Mouse (Mus musculus): ENCODE results near the gene Ranbp10. TPM values are rescaled to one million over a fixed set of nuclear protein-coding genes. Genes with fewer than 3 reads are reported as not detected.
A peak's percentile ranks its signal among the peaks of the same experiment; 100 is the strongest.

Ranbp10 gene
- 23.9 and 32.1 TPM in 2 replicates for polyA plus RNA-seq (2012)

DNA sequence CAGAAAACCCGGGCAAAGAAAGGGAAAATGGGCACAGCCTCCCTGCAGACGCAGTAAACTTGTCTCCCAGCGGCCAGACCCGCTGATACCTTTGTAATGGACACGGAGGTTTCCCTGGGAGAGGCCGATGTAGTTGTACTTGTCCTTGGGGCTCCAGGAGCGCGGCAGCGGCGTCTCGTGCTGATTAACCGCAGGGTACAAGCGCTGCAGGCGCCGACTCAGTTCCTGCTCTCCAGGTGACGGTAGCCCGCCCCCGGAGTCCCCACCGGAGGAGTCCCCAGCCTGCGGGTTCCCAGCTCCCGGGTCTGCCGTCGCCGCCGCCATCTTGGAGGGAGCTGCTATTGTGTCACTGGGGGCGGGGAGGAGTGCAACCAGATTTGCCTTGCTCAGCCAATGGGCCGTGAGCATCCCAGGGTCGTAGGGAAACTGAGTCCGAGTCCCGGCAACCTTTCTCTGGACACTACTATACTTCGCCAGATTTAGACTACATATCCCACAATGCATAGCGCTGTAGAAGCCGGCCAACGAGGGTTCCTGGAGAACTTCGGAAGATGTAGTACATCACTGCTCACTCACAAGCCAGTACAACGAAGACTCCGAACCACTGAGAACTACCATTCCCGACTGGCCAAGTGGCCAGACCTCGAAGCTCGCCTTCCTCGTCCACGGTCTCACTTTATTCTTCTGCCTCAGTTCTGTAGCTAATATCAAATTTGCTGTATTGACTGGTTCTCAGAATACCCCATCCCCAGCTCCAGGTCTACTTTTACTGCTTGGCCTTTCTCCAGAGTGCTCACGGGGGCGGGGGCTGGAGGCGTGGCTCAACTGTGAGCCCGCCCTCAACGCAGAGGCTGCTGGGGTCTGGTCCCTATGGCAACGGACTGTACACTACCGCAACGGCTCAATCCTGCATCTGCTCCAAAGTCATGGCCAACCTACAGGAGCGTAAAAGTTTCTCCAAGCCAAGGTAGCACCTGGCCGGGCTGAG is at the start of gene Ranbp10, which contains the start of gene Tsnaxip1:
Gene Ranbp10 (minus strand): TSS at position 490 of the 988 bp plus-strand sequence.
Gene Tsnaxip1 (plus strand): TSS at position 871 of the 988 bp plus-strand sequence.
- TF ChIP-seq GATA1 (IDR thresholded peaks at IDR 0.05; ENCODE audit: low read length) = no peak

DNA sequence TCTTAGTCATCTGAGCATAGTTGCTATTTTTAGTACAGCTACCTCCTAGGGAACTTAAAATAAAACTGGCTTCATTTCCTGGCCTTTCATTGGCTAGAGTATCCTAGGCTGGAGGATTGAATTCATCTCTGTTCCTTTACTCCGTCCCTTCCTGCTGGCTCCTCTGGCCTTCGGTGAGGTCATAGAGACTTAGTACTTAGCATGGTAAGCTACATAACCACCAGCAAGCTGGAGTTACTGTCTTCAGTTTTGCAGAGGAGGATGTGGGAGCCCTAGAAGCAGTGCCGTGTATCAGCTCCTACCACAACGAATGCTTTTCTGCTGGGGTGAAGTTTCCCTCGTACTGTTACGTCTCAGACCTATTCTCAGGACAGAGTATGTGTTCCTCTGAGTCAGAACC is 47.2 kb upstream of the Ranbp10 start:
- no peak for TF ChIP-seq GATA1 (IDR thresholded peaks at IDR 0.05; ENCODE audit: low read length)

DNA sequence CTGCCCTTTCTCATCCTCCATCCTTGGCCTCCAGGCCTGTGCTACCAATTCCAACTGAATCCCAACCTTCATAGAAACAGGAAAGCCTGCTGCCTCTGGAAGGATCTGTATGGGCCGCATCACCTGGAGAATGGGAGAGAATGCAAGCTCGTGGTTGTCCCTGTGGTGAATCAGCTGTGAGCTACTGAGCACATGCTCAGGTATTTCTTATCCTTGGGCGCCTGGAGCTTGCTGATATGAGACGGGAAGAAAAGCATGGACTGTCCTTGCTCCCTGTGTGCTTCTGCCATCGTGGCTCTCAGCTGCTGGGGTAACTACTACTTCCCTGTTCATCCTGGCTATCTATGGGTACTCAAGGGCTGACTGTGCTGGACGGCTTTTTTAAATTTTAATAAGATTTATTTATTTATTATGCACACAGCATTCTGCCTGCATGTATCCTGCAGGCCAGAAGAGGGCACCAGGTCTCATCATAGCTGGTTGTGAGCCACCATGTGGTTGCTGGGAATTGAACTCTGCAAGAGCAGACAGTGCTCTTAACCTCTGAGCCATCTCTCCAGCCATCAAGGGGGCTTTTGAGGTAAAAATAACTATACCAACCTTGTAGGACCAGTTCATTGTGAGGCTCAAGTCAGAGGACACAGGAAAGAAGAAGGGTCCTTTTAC is 39.3 kb upstream of the Ranbp10 start:
- TF ChIP-seq GATA1 (IDR thresholded peaks at IDR 0.05; ENCODE audit: low read length) = no peak

DNA sequence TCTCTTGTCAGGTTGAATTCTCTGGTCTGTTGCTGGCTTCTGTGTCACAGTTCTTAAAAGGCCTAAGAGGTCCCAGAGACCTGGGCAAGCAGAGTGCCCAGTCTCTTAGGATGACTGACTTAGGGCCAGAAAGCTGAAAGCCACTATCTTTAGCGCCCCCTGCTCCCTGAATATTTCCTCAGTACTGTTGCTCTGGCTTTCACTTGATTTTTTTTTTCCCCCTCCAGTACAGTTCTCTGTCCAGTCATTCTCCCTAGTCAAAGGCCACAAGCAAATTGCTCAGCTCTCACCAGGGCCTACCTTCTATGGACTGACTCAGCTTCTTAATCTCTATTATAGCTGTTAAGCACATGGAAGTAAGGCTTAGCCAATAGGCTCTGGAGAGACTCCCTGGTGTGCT is 34.8 kb upstream of the Ranbp10 start:
- TF ChIP-seq GATA1 (IDR thresholded peaks at IDR 0.05; ENCODE audit: low read length) = no peak

DNA sequence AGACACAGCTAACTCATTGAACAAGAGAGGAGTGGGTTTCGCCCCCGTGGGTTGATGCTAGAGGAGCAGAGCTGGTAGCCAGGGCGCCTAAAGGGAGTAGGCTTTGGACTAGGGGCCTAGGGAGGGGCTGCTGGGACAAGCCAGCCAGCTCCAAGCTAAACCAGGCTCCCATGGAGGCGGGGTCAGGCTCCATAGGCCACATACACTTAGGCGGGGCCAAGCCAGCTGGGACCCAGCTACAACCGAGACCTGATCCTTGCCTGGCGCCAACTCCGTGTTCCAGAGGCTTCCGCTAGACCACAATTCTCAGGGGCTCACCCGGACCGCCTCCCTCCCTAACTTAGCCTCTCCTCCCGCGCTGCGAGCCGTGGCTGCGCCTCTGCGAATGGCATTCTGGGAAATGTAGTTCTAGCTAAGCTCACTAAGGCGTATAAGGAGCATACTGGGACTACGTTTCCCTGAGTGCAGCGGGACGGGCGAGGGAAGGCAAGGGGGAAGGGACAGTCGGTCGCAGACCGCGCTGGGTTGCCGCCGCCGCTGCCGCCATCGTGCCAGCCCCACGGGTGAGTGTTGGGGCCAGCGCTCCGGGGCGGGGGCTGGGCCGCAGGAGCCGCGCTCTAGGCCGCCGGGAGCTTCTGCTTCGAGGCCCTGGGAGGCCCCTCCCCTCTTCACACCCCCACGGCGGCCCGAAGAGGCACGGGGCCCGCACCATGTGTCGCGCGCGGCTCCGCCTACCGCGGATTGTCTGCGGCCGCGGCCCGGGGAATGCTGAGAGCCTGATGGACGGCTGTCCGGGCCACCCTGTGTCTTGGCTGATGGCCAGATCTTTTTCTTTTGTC is 33.2 kb upstream of the Ranbp10 start, which contains the start of gene Nutf2:
Gene Nutf2 (plus strand): TSS at position 438 of the 839 bp plus-strand sequence.
- TF ChIP-seq GATA1 (IDR thresholded peaks at IDR 0.05; ENCODE audit: low read length) = no peak

DNA sequence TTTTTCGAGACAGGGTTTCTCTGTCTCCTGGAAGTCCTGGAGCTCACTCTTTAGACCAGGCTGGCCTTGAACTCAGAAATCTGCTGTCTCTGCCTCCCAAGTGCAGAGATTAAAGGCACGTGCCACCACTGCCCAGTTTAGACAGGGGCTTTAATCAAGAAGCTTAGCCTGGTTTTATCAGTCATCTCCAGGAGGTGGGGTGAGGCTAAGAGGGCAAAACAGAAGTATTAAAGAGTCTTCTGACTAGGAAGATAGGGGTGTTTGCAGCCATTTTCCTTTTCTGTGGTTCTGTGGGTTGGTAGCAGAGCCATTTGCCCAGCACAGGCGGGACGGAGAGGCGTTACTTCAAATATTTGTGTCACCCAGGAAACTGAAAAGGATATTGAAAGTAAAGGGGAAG is 32.2 kb upstream of the Ranbp10 start:
- TF ChIP-seq GATA1 (IDR thresholded peaks at IDR 0.05; ENCODE audit: low read length) = peak; percentile 50

DNA sequence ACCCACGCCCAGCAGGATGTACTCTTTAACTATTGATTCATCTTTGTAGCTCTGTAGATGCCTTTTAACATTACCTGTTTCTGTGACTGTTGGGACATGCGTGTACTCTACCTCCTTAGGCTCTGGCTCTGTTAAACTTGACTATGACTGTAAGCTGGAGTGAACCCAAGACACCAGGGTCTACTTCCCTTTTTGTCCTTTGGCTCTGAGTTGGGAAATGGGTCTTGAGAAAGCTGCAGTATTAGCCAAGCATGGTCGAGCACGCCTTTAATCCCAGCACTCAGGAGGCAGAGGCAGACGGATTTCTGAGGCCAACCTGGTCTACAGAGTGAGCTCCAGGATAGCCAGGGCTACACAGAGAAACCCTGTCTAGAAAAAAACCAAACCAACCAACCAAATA is 31.3 kb upstream of the Ranbp10 start:
- TF ChIP-seq GATA1 (IDR thresholded peaks at IDR 0.05; ENCODE audit: low read length) = no peak

DNA sequence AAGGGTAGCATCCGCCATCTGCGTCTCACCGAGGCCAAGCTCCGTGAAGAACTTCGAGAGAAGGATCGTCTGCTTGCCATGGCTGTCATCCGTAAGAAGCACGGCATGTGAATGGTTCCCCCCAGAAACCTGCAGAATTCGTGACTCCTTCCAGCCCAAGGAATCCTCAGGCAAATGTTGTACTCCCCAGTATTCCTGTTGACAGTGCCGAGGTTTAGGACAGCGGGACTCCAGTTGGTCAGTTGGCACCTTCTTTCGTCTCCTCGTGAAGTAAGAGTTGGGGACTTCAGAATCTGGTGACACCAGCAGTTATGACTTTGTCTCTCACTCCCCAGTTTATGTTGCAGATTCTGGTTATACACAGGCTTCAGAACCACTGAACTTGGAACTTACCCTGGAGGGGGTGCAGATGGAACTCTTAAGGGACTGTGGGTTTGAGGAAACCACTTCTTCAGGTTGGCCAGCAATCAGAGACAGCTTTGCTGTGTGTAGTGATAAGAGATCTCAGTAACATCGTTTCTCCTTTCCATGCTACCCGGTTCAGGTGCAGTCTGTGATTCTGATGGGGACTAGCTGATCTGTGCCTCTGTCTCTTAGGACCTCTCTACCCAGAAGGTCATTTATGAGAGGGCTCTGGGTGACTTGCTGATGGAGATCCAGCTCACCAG is 29.2 kb upstream of the Ranbp10 start:
- no peak for TF ChIP-seq GATA1 (IDR thresholded peaks at IDR 0.05; ENCODE audit: low read length)

DNA sequence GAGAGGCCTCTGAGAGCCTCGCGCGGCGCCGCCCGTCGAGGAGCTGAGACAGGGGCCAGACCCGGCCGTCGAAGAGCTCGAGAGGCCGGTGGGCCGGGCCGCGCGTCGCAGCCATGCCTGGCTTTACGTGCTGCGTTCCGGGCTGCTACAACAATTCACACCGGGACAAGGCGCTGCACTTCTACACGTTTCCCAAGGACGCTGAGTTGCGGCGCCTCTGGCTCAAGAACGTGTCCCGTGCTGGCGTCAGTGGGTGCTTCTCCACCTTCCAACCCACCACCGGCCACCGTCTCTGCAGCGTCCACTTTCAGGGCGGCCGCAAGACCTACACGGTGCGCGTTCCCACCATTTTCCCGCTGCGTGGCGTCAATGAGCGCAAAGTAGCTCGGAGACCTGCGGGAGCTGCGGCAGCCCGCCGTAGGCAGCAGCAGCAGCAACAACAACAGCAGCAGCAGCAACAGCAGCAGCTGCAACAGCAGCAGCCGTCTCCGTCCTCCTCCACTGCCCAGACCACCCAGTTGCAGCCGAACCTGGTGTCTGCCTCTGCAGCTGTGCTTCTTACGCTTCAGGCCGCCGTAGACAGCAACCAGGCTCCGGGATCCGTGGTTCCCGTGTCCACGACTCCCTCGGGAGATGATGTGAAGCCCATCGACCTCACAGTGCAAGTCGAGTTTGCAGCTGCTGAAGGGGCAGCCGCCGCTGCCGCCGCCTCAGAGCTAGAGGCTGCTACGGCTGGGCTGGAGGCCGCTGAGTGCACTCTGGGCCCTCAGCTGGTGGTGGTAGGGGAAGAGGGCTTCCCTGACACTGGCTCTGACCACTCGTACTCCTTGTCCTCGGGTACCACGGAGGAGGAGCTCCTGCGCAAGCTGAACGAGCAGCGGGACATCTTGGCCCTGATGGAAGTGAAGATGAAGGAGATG is 28.4 kb upstream of the Ranbp10 start:
- no peak for TF ChIP-seq GATA1 (IDR thresholded peaks at IDR 0.05; ENCODE audit: low read length)

DNA sequence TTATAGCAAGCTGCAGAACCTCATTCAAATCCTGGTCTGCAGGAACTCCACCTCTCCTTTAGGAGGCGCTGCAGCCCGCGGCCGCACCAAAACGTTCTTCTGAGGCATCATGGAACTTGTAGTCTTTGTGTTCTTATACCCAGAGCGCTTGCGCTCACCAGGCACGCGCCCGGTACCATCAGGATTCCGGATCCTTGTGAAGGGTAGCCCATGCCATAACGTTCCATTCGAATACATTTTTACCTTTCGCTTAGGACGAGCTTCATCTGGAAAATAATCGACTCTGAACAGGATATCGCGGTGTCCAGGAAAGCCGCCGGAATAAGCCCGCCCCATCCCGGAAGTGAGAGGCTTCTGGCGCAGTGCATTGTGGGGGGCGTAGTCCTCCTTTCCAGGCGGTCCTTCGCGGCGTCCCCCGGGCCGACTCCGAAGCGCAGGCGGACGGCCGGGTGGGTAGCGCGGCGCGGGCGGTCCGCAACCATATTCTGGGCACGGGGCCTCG is 27.6 kb upstream of the Ranbp10 start, which contains the start of gene Thap11:
Gene Thap11 (plus strand): TSS at position 418 of the 502 bp plus-strand sequence.
- TF ChIP-seq GATA1 (IDR thresholded peaks at IDR 0.05; ENCODE audit: low read length) = no peak

DNA sequence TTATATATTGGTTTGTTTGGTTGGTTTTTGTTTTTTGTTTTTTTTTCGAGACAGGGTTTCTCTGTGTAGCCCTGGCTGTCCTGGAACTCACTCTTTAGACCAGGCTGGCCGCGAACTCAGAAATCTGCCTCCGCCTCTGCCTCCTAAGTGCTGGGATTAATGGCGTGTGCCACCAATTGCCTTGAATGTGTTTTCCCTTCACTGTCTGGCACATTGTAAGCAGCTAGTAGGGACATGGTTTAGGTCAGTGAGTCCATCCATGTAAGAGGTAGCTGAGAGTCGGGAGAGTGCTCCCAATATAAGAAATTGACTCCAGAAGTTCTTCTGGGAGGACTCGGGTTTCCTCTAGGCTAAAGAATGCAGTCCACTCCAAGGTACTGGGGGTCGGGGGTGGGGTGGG is 27.2 kb upstream of the Ranbp10 start:
- no peak for TF ChIP-seq GATA1 (IDR thresholded peaks at IDR 0.05; ENCODE audit: low read length)

DNA sequence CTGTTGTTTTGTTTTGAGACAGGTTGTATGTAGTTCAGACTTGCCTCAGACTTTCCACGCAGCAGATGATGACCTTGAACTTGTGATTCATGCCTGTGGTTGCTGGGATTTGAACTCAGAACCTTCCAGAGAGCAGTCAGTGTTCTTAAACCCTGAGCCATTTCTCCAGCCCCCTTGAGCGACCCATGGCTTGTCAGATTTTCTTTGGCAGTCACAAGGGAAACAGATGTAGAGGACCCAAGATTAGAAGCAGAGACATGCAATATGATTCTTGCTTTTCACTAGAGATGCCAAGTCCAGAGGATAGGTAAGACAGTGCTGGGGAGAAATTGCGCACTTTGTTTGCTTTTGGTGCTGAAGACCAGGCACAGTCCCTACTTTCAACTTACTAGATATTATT is 26.0 kb upstream of the Ranbp10 start, which contains the start of gene Cenpt:
Gene Cenpt (minus strand): TSS at position 101 of the 400 bp plus-strand sequence.
- no peak for TF ChIP-seq GATA1 (IDR thresholded peaks at IDR 0.05; ENCODE audit: low read length)

DNA sequence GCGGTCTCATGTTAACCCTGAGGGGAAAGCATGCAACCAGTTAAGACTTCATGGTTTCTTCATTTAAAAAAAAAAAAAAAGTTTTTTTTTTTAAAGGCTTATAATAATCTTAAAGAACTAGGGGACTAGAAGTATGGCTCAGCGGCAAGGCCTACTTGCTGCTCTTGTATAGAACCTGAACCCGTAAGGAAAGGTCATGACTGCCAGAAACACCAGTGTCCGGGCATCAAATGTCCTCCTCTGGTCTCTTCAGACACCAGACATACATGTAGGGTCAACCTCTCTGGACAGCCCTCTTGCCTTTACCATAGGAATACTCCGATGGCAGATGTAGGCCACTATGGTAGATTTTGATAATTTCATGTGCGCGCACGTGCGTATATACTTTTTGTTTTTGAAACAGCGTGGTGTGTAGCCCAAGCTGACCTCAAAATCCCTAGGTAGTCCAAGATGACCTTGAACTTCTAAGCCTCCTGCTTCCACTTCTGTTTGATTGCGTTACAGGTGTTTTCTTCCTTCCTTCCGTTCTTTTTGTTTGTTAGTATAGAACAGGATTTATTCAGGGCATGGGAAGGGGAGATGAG is 25.1 kb upstream of the Ranbp10 start:
- TF ChIP-seq GATA1 (IDR thresholded peaks at IDR 0.05; ENCODE audit: low read length) = no peak
